Mouse (Mus musculus) stomach, postnatal 0 days (tissue): Measurements from ENCODE around the gene Fam221b. TPM values are rescaled to one million over a fixed set of nuclear protein-coding genes. Genes with fewer than 3 reads are reported as not detected.

Source experiments
- ATAC-seq: fragments of 200-750 bp; cut with Nextera tagmentation; 2 replicates; pipeline ENCODE4 v1.8.0; 2017; ENCODE audit not compliant: low FRiP score, low TSS enrichment
- DNase-seq: peaks from one replicate; pipeline ENCODE4 v3.0.0-alpha.2; 2016; ENCODE audit warnings: low spot score
- H3K27ac ChIP-seq: fragments of 300-500 bp; sonication (generic); replicated peaks from 2 replicates; pipeline ENCODE4 v1.5.1; 2014; ENCODE audit warnings: mild to moderate bottlenecking, control low read depth
- H3K27me3 ChIP-seq: fragments of 300-500 bp; sonication (generic); 2 replicates; pipeline ENCODE4 v1.6.1; 2014; ENCODE audit warnings: low read length; ENCODE audit not compliant: control insufficient read depth, insufficient read depth
- H3K36me3 ChIP-seq: fragments of 300-500 bp; sonication (generic); 2 replicates; pipeline ENCODE4 v1.6.1; 2014; ENCODE audit warnings: low read length, mixed read lengths; ENCODE audit not compliant: control insufficient read depth, insufficient read depth
- H3K4me1 ChIP-seq: fragments of 300-500 bp; sonication (generic); replicated peaks from 2 replicates; pipeline ENCODE4 v1.6.1; 2014; ENCODE audit warnings: antibody characterized with exemption; ENCODE audit not compliant: control insufficient read depth, insufficient read depth
- H3K4me2 ChIP-seq: fragments of 300-500 bp; sonication (generic); replicated peaks from 2 replicates; pipeline ENCODE4 v1.6.1; 2014; ENCODE audit warnings: low read depth, mild to moderate bottlenecking, control low read depth, moderate library complexity
- H3K4me3 ChIP-seq: fragments of 300-500 bp; sonication (generic); 2 replicates; pipeline ENCODE4 v1.5.1; 2014; ENCODE audit warnings: low read depth, low read length, control low read depth
- H3K9ac ChIP-seq: fragments of 300-500 bp; sonication (generic); 2 replicates; pipeline ENCODE4 v1.6.1; 2014; ENCODE audit warnings: mild to moderate bottlenecking, low read length, control low read depth, mixed read lengths
- H3K9me3 ChIP-seq: fragments of 300-500 bp; sonication (generic); 2 replicates; pipeline ENCODE4 v1.6.1; 2016; ENCODE audit warnings: low read length; ENCODE audit not compliant: control insufficient read depth
- CTCF ChIP-seq: IDR thresholded peaks from 2 replicates; pipeline ENCODE4 v1.5.1; 2016; ENCODE audit warnings: antibody characterized with exemption, low read depth, mild to moderate bottlenecking, moderate library complexity
- EP300 ChIP-seq: optimal IDR thresholded peaks from 2 replicates; pipeline ENCODE3; 2016; ENCODE audit warnings: antibody characterized with exemption
- WGBS: fragments of 180-500 bp; shearing (Covaris S2); extraction: QIAGEN DNeasy Blood & Tissue Kit; methylation state at CpG from one replicate; pipeline ENCODE4 v1.1.7; 2014; 5-methylcytosine and 5-hydroxymethylcytosine counted together
- polyA plus RNA-seq: library from polyadenylated mRNA; unstranded; fragments of >200 nt; fragmentation: Nextera tagmentation; extraction: Ambion mirVana; gene quantifications from 2 replicates; pipeline ENCODE4 v1.2.1, GENCODE M21; 2015

The Fam221b gene
- 3.1 and 3.6 TPM in 2 replicates for polyA plus RNA-seq

DNA sequence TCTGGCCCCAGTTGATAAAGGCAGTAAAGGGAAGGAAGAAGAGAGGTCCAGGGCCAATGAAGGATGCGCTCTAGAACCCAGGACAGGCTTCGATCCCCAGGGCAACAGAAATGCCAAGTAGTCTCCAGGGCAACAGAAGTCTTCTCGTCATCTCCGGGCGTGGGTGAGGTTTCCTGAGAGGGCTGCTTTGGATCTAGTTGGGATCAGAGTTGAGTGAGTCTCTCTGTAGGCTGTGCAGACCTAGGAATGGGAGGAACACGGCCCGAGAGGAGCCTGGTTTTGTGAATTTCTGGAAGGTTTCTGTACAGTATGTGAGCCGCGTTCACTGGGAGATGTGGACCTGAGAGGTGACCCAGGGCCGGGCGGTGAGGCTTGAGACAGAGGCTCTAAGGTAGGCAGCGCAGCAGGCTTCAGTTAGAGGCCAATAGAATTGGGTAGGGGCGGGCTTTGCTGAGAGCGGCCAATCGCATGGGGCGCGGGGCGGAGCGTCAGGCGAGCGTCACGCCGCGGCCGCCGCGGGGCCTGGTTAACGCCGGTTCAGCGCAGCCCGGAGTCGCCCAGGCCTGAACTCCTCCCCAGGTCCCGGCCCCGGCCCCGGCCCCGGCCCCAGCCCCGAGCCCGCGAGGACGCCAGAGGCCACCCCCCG lies at the start of gene Fam221b, which contains the start of gene Tmem8b:
Gene Fam221b, minus strand, starts transcription at position 364 of the 646 bp plus-strand sequence.
Gene Tmem8b, plus strand, starts transcription at position 190 of the 646 bp plus-strand sequence.
- Histone ChIP-seq H3K27me3 (no peaks in the 10 kb centered on the region), H3K36me3 (no peaks in the 10 kb centered on the region), H3K27ac (peak within 1 kb of the TSS; percentile 73), H3K9ac (peak within 1 kb of the TSS; percentile 90), H3K4me2 (peak within 1 kb of the TSS; percentile 93), H3K9me3 (no peaks in the 10 kb centered on the region), H3K4me3 (peak within 1 kb of the TSS; percentile 83), H3K4me1 (0 out of 2 replicates have a peak, but pooled peaks cover 4% of the 10 kb centered on the region)
- peak; percentile 95 for ATAC-seq
- no peak for TF ChIP-seq EP300
- TF ChIP-seq CTCF, result no peak
- peak; percentile 93 for DNase-seq
- 2% methylated on average over 41 of the region's 41 CpGs for WGBS

GRCm38 (mm10) chr4:43713652-43714219 lies 44.8 kb upstream of the Fam221b start:
- WGBS, result 40% methylated on average over 7 of the region's 7 CpGs
- no peak overlapping the region for H3K9ac ChIP-seq
- H3K36me3 ChIP-seq, result no peaks in the 10 kb centered on the region
- no peaks in the 10 kb centered on the region for H3K4me1 ChIP-seq
- H3K27ac ChIP-seq, result no peak overlapping the region
- no peaks in the 10 kb centered on the region for H3K27me3 ChIP-seq
- DNase-seq (no peak), ATAC-seq (no peak)
- H3K4me3 ChIP-seq, result no peak overlapping the region
- TF ChIP-seq EP300, result no peak
- TF ChIP-seq CTCF, result no peak
- no peak overlapping the region for H3K4me2 ChIP-seq
- H3K9me3 ChIP-seq, result no peaks in the 10 kb centered on the region

- WGBS, result 1% methylated on average over 2 of the region's 2 CpGs
- H3K9me3 ChIP-seq, result no peaks in the 10 kb centered on the region
- H3K4me2 ChIP-seq, result no peak overlapping the region
- no peak overlapping the region for H3K4me3 ChIP-seq
- TF ChIP-seq CTCF (peak; percentile 94), EP300 (no peak)
- ATAC-seq, result no peak
- H3K4me1 ChIP-seq, result no peaks in the 10 kb centered on the region
- no peak overlapping the region for H3K9ac ChIP-seq
- H3K27ac ChIP-seq, result no peak overlapping the region
- no peaks in the 10 kb centered on the region for H3K36me3 ChIP-seq
- no peaks in the 10 kb centered on the region for H3K27me3 ChIP-seq
- peak; percentile 81 for DNase-seq
Observed at GRCm38 (mm10) chr4:43711821-43712220, 42.9 kb upstream of the Fam221b start.

- H3K27me3 ChIP-seq, result no peaks in the 10 kb centered on the region
- no peak within 1 kb of the TSS for H3K4me3 ChIP-seq
- TF ChIP-seq CTCF (no peak), EP300 (no peak)
- H3K4me1 ChIP-seq, result no peaks in the 10 kb centered on the region
- no peaks in the 10 kb centered on the region for H3K36me3 ChIP-seq
- DNase-seq, result no peak
- H3K9me3 ChIP-seq, result no peaks in the 10 kb centered on the region
- no peak for ATAC-seq
- no peak within 1 kb of the TSS for H3K4me2 ChIP-seq
- no peak within 1 kb of the TSS for H3K9ac ChIP-seq
- 44% methylated on average over 6 of the region's 6 CpGs for WGBS
- H3K27ac ChIP-seq, result no peak within 1 kb of the TSS
Observed at GRCm38 (mm10) chr4:43709869-43710268, 40.9 kb upstream of the Fam221b start, which contains the start of gene Olfr71. Olfr71 (minus strand) TSS chr4:43710255.

DNA sequence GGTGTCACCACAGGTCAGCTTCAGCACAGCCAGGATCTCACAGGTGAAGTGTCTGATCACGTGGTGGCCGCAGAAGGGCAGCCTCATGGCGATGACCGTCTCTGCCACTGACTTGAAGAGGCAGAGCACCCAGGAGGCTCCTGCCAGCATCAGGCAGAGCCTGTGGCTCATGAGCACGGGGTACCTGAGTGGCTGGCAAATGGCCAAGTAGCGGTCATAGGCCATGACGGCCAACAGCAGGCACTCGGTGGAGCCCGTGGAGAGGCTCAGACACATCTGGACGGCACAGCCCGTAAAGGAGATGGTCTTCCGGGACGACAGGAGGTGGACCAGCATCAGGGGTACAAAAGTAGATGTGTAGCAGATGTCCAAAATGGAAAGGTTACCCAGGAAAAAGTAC lies 37.0 kb upstream of the Fam221b start:
- no peak overlapping the region for H3K4me3 ChIP-seq
- 75% methylated on average over 13 of the region's 13 CpGs for WGBS

DNA sequence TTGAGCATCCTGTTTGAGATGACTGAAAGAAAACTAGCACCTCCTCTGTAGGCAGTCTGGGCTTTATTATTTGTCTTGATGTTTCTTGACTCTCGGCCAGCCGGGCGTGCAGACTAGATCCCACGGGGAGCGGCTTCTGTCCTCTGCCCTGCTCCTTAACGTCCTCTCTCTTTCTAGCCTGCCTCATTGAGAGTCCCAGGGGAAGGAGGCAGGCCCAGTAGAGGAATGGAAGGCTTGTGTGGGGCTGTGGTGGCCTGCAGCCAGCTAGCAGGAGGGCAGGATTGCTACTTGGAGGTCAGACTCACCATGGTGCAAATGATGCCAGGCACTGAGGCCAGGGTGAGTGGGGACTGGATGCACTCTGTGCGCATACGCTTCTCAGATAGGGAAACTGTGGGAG lies 34.9 kb upstream of the Fam221b start:
- H3K4me2 ChIP-seq, result no peak overlapping the region
- H3K9me3 ChIP-seq, result no peaks in the 10 kb centered on the region
- no peak for DNase-seq
- TF ChIP-seq EP300 (no peak), CTCF (no peak)
- H3K27me3 ChIP-seq, result no peaks in the 10 kb centered on the region
- H3K36me3 ChIP-seq, result no peaks in the 10 kb centered on the region
- WGBS, result 58% methylated on average over 8 of the region's 8 CpGs
- no peak overlapping the region for H3K27ac ChIP-seq
- H3K4me3 ChIP-seq, result no peak overlapping the region
- H3K9ac ChIP-seq, result peak overlapping the region; percentile 4; the same call in 1 of the 2 replicates
- no peaks in the 10 kb centered on the region for H3K4me1 ChIP-seq
- no peak for ATAC-seq

More for the DNA sequence above, 37.0 kb upstream of the Fam221b start:
- Histone ChIP-seq H3K9me3 (no peaks in the 10 kb centered on the region), H3K4me2 (no peak overlapping the region), H3K27me3 (no peaks in the 10 kb centered on the region), H3K9ac (no peak overlapping the region), H3K36me3 (no peaks in the 10 kb centered on the region), H3K4me1 (no peaks in the 10 kb centered on the region), H3K27ac (no peak overlapping the region)
- no peak for ATAC-seq
- DNase-seq, result no peak
- no peak for TF ChIP-seq EP300
